Mouse (Mus musculus): ENCODE measurements around the gene Sprr2k.

DNA sequence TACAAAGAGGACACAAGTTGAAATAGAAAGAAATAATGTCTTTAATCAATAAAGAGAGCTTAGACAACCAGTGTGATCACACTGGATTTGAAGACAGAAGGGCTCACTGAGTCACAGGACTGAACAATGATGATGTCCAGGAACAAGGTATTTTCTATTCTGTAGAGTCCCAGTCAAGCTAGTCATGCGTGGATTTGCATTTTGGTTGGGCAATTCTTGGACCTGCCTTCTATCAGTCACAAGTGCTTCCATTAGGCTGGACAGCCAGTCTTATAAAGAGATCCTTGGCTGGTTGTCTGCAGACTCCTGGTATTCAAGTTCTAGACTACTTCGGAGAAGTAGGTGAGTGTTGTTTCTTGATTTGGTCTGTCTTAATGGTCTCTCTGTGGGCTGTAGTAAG, 24.7 kb upstream of the Sprr2k start, which contains the start of gene Sprr2i:
- TF ChIP-seq CTCF (IDR thresholded peaks at IDR 0.05) (no peak), POLR2A (IDR thresholded peaks at IDR 0.05; ENCODE audit: insufficient read depth, low read depth, low read length) (no peak), EP300 (IDR thresholded peaks at IDR 0.05; ENCODE audit: insufficient read depth, low read depth, low read length) (no peak)
